Mouse (Mus musculus): ENCODE data around the gene Ctns. TPM values are rescaled to one million over a fixed set of nuclear protein-coding genes. Genes with fewer than 3 reads are reported as not detected.

Ctns gene
- total RNA-seq, 1 experiment from 2014 or later: 12.9 TPM

DNA sequence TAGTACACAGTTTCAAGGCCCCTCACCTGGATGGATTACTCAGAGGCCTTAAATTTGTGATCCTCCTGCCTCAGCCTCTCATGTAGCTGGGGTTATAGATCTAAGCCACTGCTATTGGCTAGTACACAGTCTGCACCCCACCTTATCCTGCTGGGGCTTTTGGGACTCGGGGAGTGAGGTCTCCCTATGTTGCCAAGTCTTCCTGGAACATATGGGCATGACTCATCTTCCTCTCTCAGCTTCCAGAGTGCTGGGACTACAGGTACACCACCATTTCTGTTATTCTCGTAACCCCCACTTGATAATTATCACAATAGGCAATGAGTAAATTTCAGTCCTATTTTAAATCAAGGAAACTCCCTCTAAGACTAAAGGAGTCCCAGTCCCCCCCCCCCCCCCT, 4.4 kb downstream of the Ctns start:
- DNase-seq: no peak

- DNase-seq: peak; percentile 33
These were observed 5.8 kb downstream of the Ctns start for GRCm38 (mm10) chr11:73193047-73193446.

DNA sequence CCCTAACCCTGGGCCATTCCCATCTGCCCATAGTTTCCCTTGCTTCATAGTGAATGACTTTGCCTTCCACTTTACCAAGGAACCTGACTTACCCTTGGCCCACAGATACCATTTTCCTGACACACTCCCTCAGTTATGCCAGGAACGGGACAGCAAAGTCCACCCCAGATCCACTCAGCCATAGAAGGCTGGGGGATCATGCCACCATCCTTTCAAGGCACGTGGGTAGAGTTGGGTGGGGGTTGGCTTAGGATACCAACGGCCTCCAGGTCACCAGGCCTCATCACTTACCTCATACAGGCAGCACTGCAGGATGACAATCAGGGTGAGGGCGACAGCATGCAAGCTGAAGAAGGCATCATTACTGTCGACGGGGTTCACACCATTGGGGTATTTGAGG, 11.6 kb downstream of the Ctns start:
- DNase-seq: no peak

DNA sequence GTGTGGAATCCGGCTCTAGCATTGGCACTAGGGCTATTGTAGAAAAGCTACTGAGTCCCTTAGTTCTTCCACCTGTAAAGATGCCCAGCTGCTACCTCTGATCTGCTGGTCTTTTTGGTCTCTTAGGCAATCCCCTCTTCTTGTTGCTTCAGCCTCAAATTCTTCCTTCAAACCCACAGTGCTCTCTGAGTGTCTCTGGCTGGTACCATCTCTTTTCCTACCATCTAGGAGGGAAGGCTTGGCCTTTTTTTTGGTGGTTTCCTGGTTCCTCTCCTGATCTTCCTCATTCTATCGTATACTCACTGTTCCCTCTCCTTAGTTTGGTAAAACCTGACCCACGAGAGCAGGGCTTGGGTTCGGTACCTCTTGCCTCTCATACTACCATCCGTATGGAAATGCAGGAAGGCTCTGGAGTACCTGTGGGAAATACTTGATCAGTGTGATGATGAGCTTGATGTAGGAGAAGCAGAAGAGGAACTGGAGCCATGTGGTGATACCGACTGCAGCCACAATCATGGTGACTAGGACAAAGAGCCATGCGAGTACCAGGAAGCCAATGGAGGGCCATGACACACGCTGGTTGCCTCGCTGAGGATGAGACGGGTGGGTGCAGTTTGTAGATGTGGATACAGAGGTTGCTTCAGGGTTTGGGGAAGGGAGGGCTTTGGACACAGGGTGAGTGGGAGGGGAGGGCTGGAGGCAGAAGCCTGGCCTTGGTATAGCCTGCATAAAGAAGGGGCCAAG, 12.8 kb downstream of the Ctns start:
- DNase-seq: no peak

DNA sequence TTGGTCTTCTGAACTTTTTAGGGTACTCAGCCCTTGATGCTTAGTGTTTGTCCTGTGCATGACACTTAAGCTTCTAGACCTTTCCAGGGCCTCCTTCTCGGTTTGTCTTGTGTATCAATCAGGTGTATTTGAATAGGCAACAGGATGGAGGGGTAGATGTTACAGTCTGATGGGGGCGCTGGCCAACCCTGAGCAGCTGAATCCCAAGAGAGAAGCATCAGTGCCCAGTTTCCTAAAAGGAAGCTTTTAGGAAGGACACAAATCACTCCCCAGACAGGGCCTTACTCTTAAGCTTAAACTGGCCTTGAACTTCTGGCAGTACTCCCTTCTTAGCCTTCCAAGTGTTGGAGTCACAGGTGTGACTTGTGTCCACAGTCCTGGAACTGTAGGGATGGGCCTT, 20.9 kb downstream of the Ctns start:
- peak; percentile 32 for DNase-seq

- peak; percentile 93 for DNase-seq
These were observed 21.4 kb downstream of the Ctns start for GRCm38 (mm10) chr11:73177509-73177875.

- peak; percentile 98 for DNase-seq
These were observed 22.0 kb downstream of the Ctns start, which contains the start of the genes Emc6 and Tax1bp3 for GRCm38 (mm10) chr11:73176608-73177508. Emc6 (minus strand) TSS chr11:73177037. Tax1bp3 (plus strand) TSS chr11:73177083.

GRCm38 (mm10) chr11:73176186-73176585, 22.7 kb downstream of the Ctns start:
- no peak for DNase-seq

GRCm38 (mm10) chr11:73175612-73176011, 23.2 kb downstream of the Ctns start:
- peak; percentile 51 for DNase-seq

GRCm38 (mm10) chr11:73172186-73172585, 26.7 kb downstream of the Ctns start:
- peak; percentile 59 for DNase-seq

DNA sequence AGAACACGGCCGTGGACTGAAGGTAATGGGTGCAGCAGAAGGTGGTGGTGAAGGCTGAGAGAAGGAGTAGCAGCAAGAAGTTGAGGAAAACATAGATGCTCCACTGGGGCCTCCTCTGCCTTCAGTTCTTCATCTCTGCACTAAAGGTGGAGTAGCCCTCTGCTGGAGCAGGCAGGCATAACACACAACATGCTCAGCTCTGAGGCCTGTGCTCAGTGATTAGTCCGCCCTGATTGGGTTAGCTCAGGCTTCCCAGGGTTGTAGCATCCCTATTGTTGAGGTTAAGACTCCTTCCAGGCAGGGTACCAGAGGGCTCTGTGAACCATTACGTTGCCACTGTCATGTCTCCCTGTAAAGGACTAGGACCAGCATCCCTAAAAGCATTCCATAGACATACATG, 29.6 kb downstream of the Ctns start:
- peak; percentile 75 for DNase-seq

DNA sequence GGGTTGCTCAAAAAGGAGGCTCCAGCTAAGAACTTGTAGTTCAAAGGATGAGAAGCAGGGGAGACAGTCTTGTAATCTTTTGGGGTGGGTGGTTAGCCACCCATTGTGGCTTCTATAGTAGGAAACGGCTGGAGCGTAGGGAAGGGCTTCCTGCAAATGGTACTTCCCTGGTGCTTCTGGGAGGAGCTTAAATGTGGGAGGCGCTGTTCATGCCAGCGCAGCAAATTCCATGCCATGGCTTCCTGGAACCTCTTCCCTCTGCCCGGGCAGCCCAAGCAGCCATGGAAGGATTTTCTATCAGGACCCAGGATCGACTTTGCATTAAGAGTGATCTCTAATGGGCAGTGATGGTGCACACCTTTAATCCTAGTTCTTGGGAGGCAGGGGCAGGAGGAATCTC, 30.3 kb downstream of the Ctns start:
- DNase-seq: no peak

GRCm38 (mm10) chr11:73168071-73168470, 30.8 kb downstream of the Ctns start:
- DNase-seq: peak; percentile 43

DNA sequence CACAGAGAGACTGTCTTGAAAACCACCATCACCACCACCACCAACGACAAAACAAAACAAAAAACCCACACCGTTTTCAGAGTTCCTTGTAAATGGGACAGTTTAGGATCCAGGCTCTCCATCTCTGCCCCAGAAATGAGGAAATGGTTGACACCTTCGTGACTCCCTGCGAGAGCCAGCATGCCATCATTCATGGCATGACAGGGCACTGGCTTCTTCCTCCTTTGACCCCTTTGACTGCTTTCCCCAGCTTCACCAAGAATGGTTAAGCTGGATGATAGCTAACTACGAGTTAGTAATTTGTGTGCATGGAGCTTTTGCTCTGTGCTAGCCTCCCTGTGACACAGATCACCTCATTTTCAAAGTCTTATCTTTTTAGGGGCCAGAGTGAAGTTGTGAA, 36.6 kb downstream of the Ctns start:
- DNase-seq: no peak

DNA sequence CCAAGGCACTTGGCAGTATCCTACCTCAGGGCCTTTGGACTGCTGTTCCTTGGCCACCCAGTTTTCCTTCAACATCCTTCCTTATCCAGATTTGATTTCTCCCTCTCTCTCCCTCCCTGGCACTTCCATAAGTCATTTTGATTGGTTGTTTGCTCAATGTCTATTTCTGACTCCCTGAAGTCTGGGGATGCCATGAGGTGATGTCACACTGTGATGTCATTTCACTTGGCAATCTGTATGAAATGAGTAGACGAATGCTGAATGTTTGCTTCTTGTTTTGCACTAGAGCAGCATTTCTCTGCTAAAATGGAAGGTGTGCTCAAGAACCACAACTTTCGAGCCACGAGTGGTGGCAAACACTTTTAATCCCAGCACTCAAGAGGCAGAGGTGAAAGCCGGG, 37.2 kb downstream of the Ctns start:
- DNase-seq: no peak

DNA sequence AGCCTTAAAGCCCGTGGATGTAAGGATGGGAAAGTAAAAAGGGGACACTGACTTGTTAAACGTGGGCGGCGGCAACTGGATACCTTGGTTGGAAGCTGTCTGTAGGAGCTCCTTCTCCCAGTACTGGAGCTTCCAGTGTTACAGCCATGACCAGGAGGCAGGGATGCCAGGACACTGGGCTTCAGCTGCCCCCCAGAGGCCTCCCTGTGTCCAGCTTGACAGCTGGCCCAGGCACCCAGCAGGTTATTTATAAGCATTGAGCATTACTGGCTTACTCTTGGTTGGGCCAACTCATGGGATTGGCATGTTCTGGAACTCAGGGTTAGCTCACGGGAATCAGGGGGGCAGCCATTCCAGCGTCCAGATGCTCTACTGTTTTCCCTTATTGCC, 38.0 kb downstream of the Ctns start:
- DNase-seq: peak; percentile 74

GRCm38 (mm10) chr11:73159957-73160810, 38.7 kb downstream of the Ctns start, which contains the start of gene P2rx5:
P2rx5 (plus strand) TSS chr11:73160421.
- peak; percentile 79 for DNase-seq

DNA sequence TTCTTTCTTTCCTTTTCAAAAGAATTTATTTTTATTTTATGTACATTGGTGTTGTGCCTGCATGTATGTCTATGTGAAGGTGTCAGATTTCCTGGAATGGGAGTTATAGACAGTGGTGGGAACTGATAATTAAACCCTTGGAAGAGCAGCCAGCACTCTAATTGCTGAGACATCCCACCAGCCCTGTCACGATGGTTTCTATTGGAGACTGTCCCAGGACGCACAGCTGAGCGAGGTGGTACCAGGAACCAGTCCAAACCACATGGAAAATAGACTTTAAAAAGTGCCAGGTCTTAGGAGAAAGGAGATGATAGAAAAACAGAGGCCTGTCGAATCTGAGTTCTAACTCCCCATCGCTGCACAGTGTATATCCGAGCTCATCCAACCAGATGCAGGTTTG, 43.8 kb downstream of the Ctns start:
- no peak for DNase-seq

DNA sequence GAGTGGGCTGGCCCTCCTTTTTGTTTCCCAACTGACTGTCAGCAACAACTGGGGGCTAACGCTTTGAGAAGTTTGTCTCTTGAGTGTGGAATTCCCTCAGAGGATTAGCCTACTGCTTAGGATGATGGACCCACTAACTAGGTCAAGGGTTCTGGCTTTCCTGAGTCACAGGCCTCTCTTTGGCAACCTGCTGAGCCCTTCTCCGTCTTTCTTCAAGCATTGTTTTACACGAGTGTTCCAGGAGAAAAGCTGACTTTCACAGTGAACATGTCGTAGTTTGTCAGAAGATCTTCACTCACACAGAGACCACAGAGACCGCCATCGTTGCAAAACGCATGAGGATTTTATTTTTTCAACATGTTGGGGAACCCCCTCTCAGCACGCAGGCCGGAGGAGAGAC, 50.6 kb downstream of the Ctns start:
- DNase-seq: peak; percentile 61

DNA sequence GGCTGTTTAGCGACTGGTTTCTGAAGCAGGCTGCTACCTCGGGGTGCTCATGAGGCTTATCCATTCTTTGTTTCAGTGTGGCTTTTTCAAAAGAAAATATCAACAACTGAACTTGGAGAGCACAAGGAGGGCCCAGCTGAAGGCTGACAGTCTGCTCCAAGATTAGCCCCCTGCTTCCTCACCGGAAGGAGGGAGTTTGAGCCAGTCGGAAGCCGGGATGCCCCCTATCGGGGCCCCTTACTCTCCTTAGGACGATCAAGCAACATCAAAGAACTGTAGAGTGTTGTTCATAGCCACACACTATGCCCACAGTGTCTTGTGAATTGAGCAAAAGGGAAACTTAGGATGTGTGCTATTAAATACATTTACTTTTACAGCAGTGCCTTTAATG, 51.9 kb downstream of the Ctns start:
- DNase-seq: no peak

DNA sequence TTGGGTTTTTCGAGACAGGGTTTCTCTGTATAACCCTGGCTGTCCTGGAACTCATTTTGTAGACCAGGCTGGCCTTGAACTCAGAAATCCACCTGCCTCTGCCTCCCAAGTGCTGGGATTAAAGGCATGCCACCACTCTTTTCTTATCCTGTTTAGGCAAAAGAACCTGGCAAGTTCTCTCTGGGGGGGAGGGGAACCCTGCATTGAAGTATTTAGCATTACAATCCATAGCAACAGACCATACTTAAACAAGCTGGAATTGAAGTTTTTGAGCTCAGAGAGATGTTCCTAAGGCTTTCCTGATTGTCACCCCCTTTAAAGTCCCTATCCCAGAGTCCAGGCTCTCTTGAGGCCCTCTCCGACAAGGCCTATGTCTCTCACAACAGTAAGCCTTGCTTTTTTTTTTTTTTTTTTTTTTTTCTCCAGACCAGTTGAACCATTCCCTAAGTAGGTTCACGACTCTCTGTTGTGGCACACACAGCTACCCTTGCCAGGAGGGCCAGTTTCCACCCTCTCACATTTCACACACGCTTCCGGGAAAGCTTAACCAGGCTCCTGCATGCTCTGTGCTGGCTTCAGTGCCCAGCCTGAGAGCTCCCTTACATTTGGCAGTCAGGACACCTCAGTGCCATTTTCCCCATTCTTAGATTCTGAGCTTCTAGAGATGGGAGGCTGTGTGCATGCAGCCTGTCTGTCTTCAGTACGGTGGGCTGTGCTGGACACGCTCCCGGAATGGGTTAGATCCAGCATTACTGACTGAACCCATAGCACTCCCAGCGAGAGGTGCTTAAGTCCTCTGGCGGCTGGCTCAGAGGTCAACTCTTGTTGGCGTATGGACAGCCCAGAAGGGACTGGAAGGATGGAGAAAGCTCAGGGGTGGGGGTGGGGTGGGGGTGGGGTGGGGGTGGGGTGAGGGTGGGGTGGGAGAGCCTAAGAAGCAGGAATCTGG, 52.5 kb downstream of the Ctns start:
- DNase-seq: no peak

All from adrenal gland, postnatal 14 days (tissue).